In the genomic region with DNA sequence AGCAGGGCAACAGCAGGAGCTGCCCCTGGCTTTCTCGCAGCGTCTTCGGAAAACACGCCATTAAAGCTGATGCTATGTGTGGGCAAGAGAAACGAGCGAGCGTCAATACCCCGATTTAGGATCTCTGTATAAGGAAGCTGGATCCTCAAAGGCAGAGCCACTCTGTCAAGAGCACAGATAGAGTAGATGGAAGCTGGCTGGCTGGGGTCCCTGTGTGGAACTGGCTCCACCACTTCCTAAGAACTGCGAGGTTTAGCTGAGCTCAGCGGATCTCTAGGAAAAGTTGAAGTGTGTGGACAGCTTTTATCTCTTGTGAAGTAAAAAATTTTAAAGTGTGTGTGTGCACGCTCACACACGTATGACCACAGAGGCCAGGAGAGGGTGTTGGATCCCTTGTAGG, we compare ENCODE assay signal across 16 mouse cellular contexts.
DNase-seq lines count a peak whose midpoint lies in the region; ATAC-seq and TF ChIP-seq lines count a peak whose summit lies in the region.
"Had no signal": no experiment of that assay in that cellular context is flagged by ENCODE, and none has a peak within 500 bp of the region (broad histone marks: within the 10 kb centered on the region; RNA-seq: fewer than 3 reads in every experiment).

No protein-coding gene starts in this region.

- no peak for TF ChIP-seq CTCF in forebrain, postnatal 0 days (IDR thresholded peaks at IDR 0.05; ENCODE audit: low read depth)

- no peak for ATAC-seq in forebrain, embryonic 15.5 days (replicated peaks)
- ATAC-seq in forebrain, postnatal 0 days: no peak
- no peak for ATAC-seq in hindbrain, embryonic 13.5 days (ENCODE audit: low FRiP score)
- peak; percentile 72 for ATAC-seq in lung, embryonic 16.5 days (ENCODE audit: low read depth)

- WGBS in forebrain, embryonic 15.5 days: 90% methylated on average over 12 of the region's 12 CpGs
- 87% methylated on average over 12 of the region's 12 CpGs for WGBS in forebrain, postnatal 0 days
- whole genome bisulfite sequencing in hindbrain, embryonic 10.5 days: 90% methylated on average over 12 of the region's 12 CpGs
- WGBS in hindbrain, embryonic 13.5 days: 91% methylated on average over 12 of the region's 12 CpGs
- 36% methylated on average over 12 of the region's 12 CpGs for WGBS in lung, embryonic 16.5 days

- no peaks in the 10 kb centered on the region for H3K36me3 ChIP-seq in forebrain, embryonic 15.5 days
- H3K36me3 ChIP-seq in forebrain, postnatal 0 days (ENCODE audit: insufficient read depth): no peaks in the 10 kb centered on the region
- no peaks in the 10 kb centered on the region for H3K36me3 ChIP-seq in hindbrain, embryonic 10.5 days
- H3K36me3 ChIP-seq in hindbrain, embryonic 13.5 days: no peaks in the 10 kb centered on the region
- H3K36me3 ChIP-seq in lung, embryonic 16.5 days (ENCODE audit: control insufficient read depth, insufficient read depth, low read length): no peaks in the 10 kb centered on the region
- H3K36me3 ChIP-seq: G1E; limb, embryonic 13.5 days; neural tube, embryonic 15.5 days had no signal

- H3K27me3 ChIP-seq in forebrain, embryonic 15.5 days: no peaks in the 10 kb centered on the region
- H3K27me3 ChIP-seq in forebrain, postnatal 0 days (ENCODE audit: insufficient read depth, low read length): no peaks in the 10 kb centered on the region
- H3K27me3 ChIP-seq in hindbrain, embryonic 10.5 days (ENCODE audit: insufficient read depth, poor library complexity, severe bottlenecking): no peaks in the 10 kb centered on the region
- no peaks in the 10 kb centered on the region for H3K27me3 ChIP-seq in hindbrain, embryonic 13.5 days
- no peaks in the 10 kb centered on the region for H3K27me3 ChIP-seq in lung, embryonic 16.5 days (ENCODE audit: control insufficient read depth, insufficient read depth, low read depth, low read length)
- H3K27me3 ChIP-seq: neural tube, embryonic 15.5 days had no signal

- no peak for DNase-seq in forebrain, postnatal 0 days
- no peak for DNase-seq in hindbrain, embryonic 10.5 days (ENCODE audit: low spot score)
- no peak for DNase-seq in lung, postnatal 14 days
- DNase-seq in brain, adult 2 months (ENCODE audit: low read depth, low spot score): peak; percentile 30
- no peak for DNase-seq in kidney, postnatal 4 days
- DNase-seq: adrenal gland, postnatal 10 days; cerebellum, postnatal 14 days; kidney, adult 2 months; kidney, postnatal 36 days; thymus, postnatal 4 days had no signal

- H3K9me3 ChIP-seq in forebrain, embryonic 15.5 days: no peaks in the 10 kb centered on the region
- no peaks in the 10 kb centered on the region for H3K9me3 ChIP-seq in forebrain, postnatal 0 days (ENCODE audit: low read length)
- no peaks in the 10 kb centered on the region for H3K9me3 ChIP-seq in hindbrain, embryonic 10.5 days
- no peaks in the 10 kb centered on the region for H3K9me3 ChIP-seq in hindbrain, embryonic 13.5 days
- H3K9me3 ChIP-seq in lung, embryonic 16.5 days (ENCODE audit: control insufficient read depth, low read length): no peaks in the 10 kb centered on the region
- H3K9me3 ChIP-seq: limb, embryonic 13.5 days; neural tube, embryonic 15.5 days had no signal

- H3K4me3 ChIP-seq in forebrain, embryonic 15.5 days: no peak overlapping the region
- no peak overlapping the region for H3K4me3 ChIP-seq in forebrain, postnatal 0 days (ENCODE audit: low read depth, low read length)
- H3K4me3 ChIP-seq in hindbrain, embryonic 10.5 days: no peak overlapping the region
- H3K4me3 ChIP-seq in hindbrain, embryonic 13.5 days: no peak overlapping the region
- H3K4me3 ChIP-seq in lung, embryonic 16.5 days (ENCODE audit: low read length): no peak overlapping the region
- H3K4me3 ChIP-seq: limb, embryonic 13.5 days; neural tube, embryonic 15.5 days had no signal

- H3K4me1 ChIP-seq in forebrain, embryonic 15.5 days: peaks cover 20% of the 10 kb centered on the region
- H3K4me1 ChIP-seq in forebrain, postnatal 0 days (ENCODE audit: insufficient read depth): peaks cover 11% of the 10 kb centered on the region
- peaks cover 33% of the 10 kb centered on the region for H3K4me1 ChIP-seq in hindbrain, embryonic 10.5 days (replicated peaks)
- peaks cover 27% of the 10 kb centered on the region for H3K4me1 ChIP-seq in hindbrain, embryonic 13.5 days (replicated peaks)
- H3K4me1 ChIP-seq in lung, embryonic 16.5 days (replicated peaks; ENCODE audit: control insufficient read depth, insufficient read depth, low read length): peaks cover 31% of the 10 kb centered on the region

- H3K4me2 ChIP-seq in forebrain, embryonic 15.5 days (replicated peaks): no peak overlapping the region
- H3K4me2 ChIP-seq in forebrain, postnatal 0 days (ENCODE audit: low read depth): no peak overlapping the region
- no peak overlapping the region for H3K4me2 ChIP-seq in hindbrain, embryonic 13.5 days
- H3K4me2 ChIP-seq in lung, embryonic 16.5 days (ENCODE audit: low read depth, low read length): peak overlapping the region; percentile 31
- H3K4me2 ChIP-seq: limb, embryonic 13.5 days; neural tube, embryonic 15.5 days had no signal

- no peak overlapping the region for H3K9ac ChIP-seq in forebrain, embryonic 15.5 days (replicated peaks)
- H3K9ac ChIP-seq in forebrain, postnatal 0 days: no peak overlapping the region
- no peak overlapping the region for H3K9ac ChIP-seq in hindbrain, embryonic 13.5 days
- H3K9ac ChIP-seq in lung, embryonic 16.5 days (ENCODE audit: low read length): no peak overlapping the region
- H3K9ac ChIP-seq: limb, embryonic 13.5 days; neural tube, embryonic 15.5 days had no signal

- peak overlapping the region; percentile 61 for H3K27ac ChIP-seq in forebrain, embryonic 15.5 days (replicated peaks)
- no peak overlapping the region for H3K27ac ChIP-seq in forebrain, postnatal 0 days (ENCODE audit: low read depth, low read length)
- peak overlapping the region; percentile 62; the same call in 1 of the 2 replicates for H3K27ac ChIP-seq in hindbrain, embryonic 10.5 days
- H3K27ac ChIP-seq in hindbrain, embryonic 13.5 days: no peak overlapping the region
- H3K27ac ChIP-seq in lung, embryonic 16.5 days (ENCODE audit: low read length): peak overlapping the region; percentile 54
- H3K27ac ChIP-seq: limb, embryonic 13.5 days had no signal

Comparison
In these comparisons a context has a peak if more than half of its experiments do, and no peak if none do; other contexts are left out.
1. H3K27ac ChIP-seq: peak in forebrain, embryonic 15.5 days (single experiment), hindbrain, embryonic 10.5 days (single experiment) and lung, embryonic 16.5 days (single experiment); none in forebrain, postnatal 0 days (single experiment) and hindbrain, embryonic 13.5 days (single experiment).